Mouse (Mus musculus) monocyte, adult 5-6 weeks (primary cell): ENCODE results near the gene Coro1b. TPM values are rescaled to one million over a fixed set of nuclear protein-coding genes. Genes with fewer than 3 reads are reported as not detected.

Experiments
- ATAC-seq: fragments of 153-309, 156-312 bp; replicated peaks from 2 replicates; pipeline ENCODE4 v1.8.0; 2017; ENCODE audit warnings: mild to moderate bottlenecking; ENCODE audit not compliant: low TSS enrichment, insufficient number of reproducible peaks, severe bottlenecking, poor library complexity, low FRiP score
- total RNA-seq: library from RNA; stranded (forward); fragments of 200-1000, 200-491, 200-594 nt; gene quantifications from 3 replicates; pipeline ENCODE4 v1.2.3, GENCODE M21; 2017

The Coro1b gene
- total RNA-seq, 1 experiment from 2014 or later, result 226 TPM

GRCm38 (mm10) chr19:4150567-4151487 lies 2.4 kb downstream of the Coro1b start:
- no peak for ATAC-seq

GRCm38 (mm10) chr19:4151488-4151860 lies 3.1 kb downstream of the Coro1b start:
- no peak for ATAC-seq

- ATAC-seq, result no peak
Measured at GRCm38 (mm10) chr19:4151898-4152297, 3.5 kb downstream of the Coro1b start.

- no peak for ATAC-seq
Measured at GRCm38 (mm10) chr19:4152445-4153231, 4.2 kb downstream of the Coro1b start.

- no peak for ATAC-seq
Measured at GRCm38 (mm10) chr19:4153232-4153654, 4.8 kb downstream of the Coro1b start, which contains the start of gene Ptprcap. Gene Ptprcap, plus strand, starts transcription at chr19:4153604.

GRCm38 (mm10) chr19:4154437-4155222 lies 6.2 kb downstream of the Coro1b start:
- no peak for ATAC-seq

GRCm38 (mm10) chr19:4155223-4156072 lies 7.0 kb downstream of the Coro1b start:
- no peak for ATAC-seq

- ATAC-seq, result no peak
Measured at GRCm38 (mm10) chr19:4156073-4156579, 7.7 kb downstream of the Coro1b start.

- no peak for ATAC-seq
Measured at GRCm38 (mm10) chr19:4156771-4157170, 8.4 kb downstream of the Coro1b start.

- ATAC-seq, result no peak
Measured at GRCm38 (mm10) chr19:4159049-4159448, 10.6 kb downstream of the Coro1b start.

- ATAC-seq, result peak; percentile 94
Measured at GRCm38 (mm10) chr19:4162646-4163542, 14.5 kb downstream of the Coro1b start, which contains the start of gene Rps6kb2. Gene Rps6kb2, minus strand, starts transcription at chr19:4163354.

- ATAC-seq, result no peak
Measured at GRCm38 (mm10) chr19:4163543-4163887, 15.1 kb downstream of the Coro1b start.

GRCm38 (mm10) chr19:4164100-4164499 lies 15.7 kb downstream of the Coro1b start:
- no peak for ATAC-seq

GRCm38 (mm10) chr19:4164721-4165120 lies 16.3 kb downstream of the Coro1b start:
- no peak for ATAC-seq

GRCm38 (mm10) chr19:4166678-4167476 lies 18.5 kb downstream of the Coro1b start:
- ATAC-seq, result no peak

- peak; percentile 88 for ATAC-seq
Measured at GRCm38 (mm10) chr19:4169378-4169784, 21.0 kb downstream of the Coro1b start.
